Mouse (Mus musculus): Measurements from ENCODE around the gene Cped1.
"Not testable (repeated sequence)": the region's sequence is repeated elsewhere in the genome, so short reads cannot be mapped to it uniquely, and the experiment has no call there.

Cped1 gene

DNA sequence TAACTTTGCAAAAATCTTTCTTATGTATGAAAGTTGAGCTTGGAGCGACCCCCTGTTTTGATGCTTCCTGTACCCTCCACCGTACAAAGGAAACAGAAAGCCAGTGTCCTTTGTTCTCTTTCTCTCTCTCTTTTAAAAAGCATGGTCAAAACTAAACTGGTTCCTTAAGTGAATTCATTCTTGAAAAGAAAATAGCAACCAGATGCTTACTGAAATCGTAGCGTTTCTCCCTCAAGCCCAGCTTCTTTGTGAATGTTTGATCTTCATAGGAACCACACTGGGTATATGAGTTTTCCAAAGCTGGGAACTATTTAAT is 40.6 kb downstream of the Cped1 start:
- no peak for DNase-seq (ENCODE audit: low read depth, low spot score)

DNA sequence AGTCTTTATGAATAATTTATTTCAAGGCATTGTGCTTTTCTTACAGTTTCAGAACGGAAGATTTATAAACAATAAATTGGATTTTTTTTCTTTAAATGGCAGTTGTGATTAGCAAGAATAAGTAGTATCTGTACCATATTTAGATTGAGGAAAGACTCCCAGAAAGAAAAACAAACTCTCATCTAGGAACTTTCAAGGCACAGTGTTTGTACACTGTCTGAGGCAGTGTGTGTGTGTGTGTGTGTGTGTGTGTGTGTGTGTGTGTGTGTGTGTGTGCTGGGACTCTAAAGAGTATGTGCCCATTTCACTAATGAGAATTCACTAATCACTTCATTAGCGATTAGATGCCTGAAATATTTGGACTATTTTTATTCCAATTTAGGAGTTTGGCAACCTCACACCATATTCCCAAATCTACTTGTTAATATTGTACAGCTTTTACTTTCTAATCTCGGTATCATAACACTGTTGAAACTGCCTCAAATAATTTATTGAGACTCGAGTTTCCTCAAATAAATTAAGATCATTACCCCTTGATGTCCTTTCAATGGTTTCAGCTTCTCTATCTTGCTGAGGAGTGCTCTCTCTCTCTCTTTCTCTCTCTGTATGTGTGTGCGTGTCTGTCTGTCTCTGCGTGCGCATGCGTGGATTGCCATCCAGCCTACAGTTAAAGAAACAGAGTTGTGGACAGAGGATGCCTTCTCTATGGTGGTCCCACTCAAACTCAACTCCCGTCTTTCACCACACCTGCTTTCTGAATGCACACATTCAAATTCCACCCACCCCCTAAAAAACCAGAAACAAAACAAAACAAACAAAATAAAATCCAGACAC is 41.3 kb downstream of the Cped1 start:
- DNase-seq (ENCODE audit: low read depth, low spot score): no peak

DNA sequence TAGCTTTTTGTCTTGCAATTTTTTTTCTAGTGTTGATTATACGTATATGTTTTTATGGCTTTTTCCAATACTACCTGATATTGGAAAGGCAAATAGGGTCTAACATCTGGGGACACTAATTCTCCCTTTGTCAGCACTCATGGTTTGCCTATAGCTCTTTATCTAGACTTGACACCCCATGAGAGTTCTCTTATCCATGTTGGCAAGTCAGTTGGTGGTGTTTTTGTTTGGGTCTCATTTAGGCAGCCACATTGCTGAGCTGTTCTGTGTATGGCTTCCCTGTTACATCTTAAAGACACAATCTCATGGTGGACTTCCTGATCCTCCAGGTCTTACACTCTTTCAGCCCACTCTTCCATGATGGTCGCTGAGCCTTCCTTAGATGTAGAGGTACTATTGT is 42.1 kb downstream of the Cped1 start:
- no peak for DNase-seq (ENCODE audit: low read depth, low spot score)

DNA sequence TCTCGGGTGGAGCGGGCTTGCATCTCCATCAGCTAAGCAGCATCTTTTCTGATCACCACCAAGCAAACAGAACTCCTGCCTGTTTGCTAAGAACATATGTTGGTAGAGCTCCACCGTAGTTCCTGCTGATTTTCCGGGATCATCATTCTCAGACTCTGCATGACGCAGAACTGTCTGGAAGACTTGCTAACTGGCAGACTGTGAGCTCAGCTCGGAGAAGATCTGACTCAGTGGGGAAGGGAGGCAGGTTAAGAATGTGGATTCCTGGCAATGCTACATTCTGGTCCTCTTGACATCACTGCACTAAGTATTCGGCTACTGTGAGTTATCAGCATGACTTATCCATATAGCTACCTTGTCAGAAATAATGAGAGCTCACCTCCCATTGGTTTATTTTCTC is 44.7 kb downstream of the Cped1 start:
- no peak for DNase-seq (ENCODE audit: low read depth, low spot score)

DNA sequence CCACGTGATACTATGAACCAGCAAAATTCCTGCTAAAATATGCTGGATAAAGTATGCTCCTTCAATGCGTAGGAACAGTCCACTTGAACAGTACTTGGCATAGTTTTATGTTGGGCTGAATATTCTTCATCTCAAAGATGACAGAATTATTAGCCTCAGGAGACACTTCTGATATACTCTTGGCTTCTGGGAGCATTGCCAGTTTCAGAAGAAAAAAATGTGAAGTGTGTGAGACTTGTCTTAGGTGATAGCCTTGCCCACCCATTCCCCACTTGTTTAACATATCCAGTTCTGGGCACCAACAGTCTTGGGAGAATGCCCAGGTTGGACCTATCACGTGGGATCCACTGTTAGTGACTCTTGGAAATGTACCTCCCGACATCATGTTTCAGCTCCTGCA is 47.5 kb downstream of the Cped1 start:
- DNase-seq (ENCODE audit: low read depth, low spot score): no peak

DNA sequence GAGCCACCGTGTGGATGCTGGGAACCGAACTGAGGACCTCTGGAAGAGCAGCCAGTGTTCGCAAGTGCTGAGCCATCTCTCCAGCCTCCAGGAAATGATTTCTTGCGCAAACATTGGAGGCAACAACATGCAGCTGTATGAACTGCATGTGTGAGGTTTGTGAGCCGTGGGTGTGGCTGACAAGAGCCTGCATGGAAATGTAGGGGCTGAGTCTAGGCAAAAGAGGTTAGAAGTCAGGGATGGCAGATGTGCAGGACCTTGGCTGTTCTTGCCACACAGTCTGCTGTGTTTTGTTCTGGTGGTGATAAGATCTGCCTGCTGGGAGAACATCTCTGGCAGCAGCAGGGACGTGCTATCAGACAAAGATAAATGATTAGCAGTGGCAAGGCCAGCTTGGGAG is 49.7 kb downstream of the Cped1 start:
- DNase-seq (ENCODE audit: low read depth, low spot score): no peak

DNA sequence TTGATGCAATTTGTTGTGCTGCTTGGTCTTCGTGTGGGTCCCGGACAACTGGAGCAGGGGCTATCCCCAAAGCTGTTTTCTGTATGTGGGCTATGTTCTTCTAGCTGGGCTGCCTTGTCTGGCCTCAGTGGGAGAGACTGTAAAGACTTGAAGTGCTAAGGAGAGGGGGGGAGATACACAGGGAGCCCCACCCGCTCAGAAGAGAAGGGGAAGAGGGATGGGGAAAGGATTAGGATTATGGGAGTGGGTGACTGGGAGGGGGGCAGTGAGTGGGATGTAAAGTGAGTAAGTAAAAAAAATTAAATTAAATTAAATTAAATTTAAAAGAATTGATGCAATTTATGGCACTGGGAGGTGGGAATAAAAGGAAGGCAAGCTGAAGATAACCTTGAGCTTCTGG is 50.2 kb downstream of the Cped1 start:
- no peak for DNase-seq (ENCODE audit: low read depth, low spot score)

DNA sequence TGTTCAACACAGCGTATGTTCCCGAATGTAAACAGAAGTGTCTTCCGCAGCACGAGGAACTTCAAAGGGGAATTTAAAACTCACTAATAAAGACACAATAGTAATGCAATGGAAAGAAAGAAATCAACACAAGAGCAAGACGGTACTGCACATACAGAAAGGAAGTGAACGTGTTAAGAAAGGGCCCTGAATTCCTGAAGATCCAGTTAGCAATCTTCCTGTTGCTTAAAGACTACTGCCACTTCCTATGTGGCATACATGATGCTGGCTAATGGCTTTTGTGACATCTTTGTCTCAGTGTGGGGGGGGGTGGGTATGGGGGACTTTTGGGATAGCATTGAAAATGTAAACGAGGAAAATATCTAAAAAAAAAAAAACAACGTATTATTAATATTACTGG is 50.7 kb downstream of the Cped1 start:
- no peak for DNase-seq (ENCODE audit: low read depth, low spot score)

DNA sequence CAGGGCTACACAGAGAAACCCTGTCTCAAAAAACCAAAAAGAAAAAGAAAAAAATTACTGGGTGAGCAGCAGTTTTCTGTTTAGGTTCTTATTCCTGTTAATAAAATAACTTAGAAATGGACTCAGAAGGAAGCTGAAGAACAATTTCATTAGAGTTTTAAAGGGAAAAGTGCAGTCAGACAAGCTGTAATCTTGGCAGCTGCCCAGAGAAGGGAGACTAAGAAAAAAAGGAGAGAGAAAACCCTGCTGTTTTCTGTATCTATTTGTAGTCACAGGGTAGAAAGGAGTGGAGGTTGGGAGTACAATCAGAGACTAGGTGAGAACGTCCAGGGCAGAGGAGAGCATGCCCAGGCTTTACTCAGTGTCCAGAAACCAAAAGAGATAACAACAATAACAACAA is 51.2 kb downstream of the Cped1 start:
- DNase-seq (ENCODE audit: low read depth, low spot score): no peak

DNA sequence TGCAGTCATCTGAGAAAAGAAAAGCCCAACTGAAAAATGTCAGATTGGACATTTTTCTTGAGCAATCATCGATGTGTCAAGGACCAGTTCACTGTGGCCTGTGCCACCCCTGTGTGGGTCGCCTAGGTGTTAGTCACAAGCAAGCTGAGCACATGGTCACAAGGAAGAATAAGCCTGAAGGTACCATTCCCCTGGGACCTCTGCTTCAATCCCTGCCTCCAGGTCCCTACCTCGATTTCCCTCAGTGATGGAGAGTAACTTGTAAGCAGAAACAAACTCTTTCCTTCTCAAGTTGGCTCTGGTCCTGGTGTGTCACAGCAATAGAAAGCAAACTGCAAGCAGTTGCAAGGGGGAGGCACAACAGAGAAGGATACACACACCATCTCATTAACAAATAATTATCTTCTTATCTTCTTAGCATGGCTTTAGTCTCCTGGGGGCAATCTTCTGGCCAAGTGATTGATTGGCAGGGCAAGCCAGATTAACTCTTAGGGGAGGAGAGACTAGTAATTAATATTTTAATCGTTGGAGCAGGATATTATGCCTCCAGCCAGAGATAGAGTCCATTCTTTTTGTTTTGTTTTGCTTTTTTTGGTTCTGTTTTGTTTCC is 51.8 kb downstream of the Cped1 start:
- no peak for DNase-seq (ENCODE audit: low read depth, low spot score)

DNA sequence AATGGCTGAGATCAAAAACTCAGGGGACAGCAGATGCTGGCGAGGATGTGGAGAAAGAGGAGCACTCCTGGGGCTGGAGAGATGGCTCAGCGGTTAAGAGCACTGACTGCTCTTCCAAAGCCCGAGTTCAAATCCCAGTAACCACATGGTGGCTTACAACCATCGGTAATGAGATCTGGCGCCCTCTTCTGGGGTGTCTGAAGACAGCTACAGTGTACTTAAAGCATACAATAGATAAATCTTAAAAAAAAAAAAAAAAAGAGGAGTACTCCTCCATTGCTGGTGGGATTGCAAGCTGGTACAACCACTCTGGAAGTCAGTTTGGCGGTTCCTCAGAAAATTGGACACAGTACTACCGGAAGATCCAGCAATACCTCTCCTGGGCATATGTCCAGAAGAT is 54.0 kb downstream of the Cped1 start:
- DNase-seq (ENCODE audit: low read depth, low spot score): not testable (repeated sequence)

DNA sequence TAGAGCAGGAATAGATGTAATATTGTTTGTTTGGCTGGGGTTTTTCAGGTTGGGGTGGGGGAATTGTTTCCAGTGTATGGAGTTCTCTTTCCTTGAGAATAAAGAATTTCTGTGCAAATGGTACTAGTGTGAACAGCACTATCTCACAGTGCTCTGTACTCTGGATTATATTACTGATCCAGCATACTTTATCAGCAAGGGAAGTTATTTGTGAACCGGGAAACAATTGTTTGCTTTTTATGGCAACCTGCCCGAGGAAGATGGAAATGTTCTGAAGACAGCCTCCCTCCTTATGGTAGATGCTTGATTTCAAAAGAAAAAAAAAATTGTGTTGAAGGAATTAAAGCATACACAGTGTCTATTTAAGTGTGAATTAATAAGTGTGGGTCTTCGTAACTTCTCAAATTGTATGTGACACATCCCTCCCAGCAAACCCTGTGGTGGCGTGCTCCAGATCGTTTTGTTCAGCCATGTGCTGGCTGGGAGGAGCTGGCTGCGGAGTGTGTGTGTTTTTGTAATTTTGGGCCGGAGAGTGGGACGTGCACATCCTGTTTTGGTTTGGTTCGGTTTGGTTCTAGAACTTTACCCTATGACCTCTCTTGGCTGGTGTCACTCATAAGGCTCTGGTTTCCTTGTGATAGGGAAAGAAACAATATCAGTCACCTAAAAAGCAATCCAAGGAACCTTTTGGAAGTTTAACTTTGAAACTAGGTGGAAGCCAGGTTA is 59.3 kb downstream of the Cped1 start:
- DNase-seq (ENCODE audit: low read depth, low spot score): no peak

DNA sequence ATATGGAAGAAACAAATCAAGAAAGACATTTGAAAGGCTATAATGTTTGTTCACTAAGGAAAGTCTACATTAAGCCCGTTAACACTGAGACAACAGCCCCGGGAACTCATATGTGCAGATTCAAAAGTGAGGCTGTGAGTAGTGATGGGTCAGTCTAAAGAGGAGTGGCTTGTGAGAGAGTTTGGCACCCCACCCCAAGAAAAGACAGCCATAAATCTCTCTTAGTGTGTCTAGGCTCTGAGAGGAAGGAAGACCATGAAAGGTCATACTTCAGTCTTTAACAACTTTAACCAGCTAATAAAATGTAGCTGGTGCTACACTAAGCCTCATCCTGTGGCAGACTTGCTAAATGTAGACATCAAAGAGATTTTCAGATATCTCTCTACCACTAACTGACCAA is 61.4 kb downstream of the Cped1 start:
- DNase-seq (ENCODE audit: low read depth, low spot score): no peak

DNA sequence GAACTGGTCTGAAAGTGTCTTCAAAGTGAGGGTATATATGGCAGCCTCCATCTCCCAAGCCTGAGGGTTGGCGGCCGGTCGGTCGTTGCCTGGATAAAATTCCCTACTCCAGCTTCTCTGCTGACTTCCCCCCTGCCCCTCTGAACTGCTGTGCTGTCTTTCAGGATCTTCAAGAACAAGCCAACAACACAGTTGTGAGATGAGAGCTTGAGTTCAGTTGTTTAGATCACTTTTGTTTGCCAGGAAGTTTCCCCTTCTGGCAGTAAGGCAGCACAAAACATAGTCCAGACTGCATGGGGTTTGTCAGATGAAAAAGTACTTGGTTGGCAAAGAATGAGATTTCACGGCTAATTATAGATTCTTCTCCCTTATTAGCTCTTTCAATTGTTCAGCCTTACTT is 63.4 kb downstream of the Cped1 start:
- no peak for DNase-seq (ENCODE audit: low read depth, low spot score)

DNA sequence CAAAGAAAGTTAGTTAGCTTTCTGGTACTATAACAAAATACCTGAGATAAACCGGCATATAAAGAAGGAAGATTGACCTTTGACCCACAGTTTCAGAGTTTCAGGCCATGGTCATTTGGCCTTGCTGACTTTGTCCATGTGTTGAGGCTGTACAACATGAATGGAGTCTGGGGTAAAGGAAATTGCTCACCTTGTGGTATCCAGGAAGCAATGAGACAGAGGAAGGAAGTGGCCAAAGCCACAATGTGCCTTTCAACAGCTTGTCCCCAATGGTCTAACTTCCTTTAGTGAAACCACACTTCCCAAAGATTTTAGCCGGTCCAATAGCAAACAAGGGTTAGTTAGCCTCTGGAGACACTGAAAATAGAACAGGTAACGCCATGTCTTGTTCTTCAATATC is 65.8 kb downstream of the Cped1 start:
- no peak for DNase-seq (ENCODE audit: low read depth, low spot score)

DNA sequence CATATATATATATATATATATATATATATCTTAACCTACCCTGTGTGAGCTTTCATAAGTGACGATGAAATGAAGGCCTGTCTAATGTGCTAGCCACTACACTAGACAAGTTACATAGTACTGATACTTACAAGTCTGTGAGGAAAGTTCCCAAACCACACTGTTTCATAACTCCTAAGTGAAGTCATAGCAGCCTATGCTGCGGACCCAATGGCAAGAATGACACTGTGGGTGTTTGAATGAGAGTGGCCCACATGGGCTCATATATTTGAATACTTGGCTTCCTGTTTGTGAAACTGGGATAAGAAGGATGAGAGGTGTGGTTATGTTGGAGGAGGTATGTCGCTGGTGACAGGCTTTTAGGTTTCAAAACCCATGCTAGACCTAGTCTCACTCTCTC is 67.3 kb downstream of the Cped1 start:
- no peak for DNase-seq (ENCODE audit: low read depth, low spot score)

DNA sequence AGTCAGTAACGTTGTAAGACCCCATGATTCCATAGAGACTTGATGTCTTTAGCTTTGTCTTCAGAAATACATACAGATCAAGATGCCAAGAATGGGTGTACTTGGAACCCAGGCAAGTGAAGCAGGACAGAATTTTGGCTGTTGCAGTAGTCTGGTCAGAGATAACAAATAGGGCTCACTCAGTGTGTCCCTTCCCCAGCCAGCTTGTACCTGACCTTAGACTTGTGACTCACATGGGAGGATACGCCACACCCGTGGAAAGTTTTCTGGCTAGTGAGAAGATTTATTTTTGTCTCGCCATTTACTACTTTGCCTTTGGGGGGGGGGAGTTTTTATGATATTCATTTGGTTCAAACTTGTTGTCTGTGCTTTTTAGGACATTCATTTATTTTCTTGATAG is 78.6 kb downstream of the Cped1 start:
- DNase-seq (ENCODE audit: low read depth, low spot score): no peak

DNA sequence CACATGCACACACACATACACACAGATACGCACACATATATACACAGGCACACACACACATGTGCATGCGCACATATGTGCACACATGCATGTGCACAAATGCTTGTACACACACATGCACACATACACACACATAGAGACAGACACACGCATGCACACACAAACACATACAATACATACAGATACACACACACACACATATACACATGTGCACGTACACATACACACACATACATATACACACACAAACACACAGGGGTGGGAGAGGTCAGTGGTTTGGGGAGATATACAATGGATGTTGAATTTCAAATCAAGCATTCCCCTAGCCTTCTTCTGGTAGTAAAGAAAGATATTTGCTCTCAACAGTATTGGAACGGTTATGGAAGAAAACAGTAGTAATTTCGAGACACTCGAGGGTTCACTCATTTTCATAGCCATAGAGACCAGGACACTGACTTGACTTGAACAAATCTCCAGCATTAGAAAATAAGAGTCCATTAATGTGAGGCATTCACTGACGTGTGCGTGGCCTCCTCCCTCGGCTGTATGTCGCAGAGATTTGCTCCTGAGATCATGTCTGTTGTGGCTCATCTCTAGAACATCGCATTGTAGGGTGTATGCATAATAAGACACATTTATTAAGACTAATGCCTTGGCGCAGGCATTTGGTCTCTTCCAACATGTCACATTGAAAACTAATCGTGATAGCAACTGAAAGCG is 85.0 kb downstream of the Cped1 start:
- no peak for DNase-seq (ENCODE audit: low read depth, low spot score)

DNA sequence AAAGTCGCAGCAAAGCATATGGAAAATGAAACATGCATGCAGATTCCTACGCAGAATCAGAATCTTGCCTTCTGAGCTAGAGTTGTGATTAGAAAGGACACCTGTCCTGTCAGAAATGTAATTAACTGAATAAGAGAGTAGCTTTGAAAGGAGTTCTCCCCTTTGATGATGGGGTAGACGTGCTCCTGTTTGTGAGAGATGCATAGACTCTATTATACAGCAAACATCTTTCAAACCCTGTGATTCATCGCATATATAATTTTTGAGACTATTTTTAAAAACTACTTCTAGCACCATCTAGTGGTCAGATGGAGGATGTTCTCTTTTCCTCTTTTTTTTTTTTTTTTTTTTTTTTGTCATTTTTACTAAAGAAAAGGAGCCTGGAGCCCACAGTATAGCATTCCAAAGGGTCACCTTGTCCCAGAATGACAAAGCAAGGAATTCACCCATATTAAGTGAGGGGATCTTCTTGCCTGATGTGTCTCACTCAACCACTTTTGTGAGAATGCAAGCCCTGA is 85.7 kb downstream of the Cped1 start:
- DNase-seq (ENCODE audit: low read depth, low spot score): peak; percentile 10

DNA sequence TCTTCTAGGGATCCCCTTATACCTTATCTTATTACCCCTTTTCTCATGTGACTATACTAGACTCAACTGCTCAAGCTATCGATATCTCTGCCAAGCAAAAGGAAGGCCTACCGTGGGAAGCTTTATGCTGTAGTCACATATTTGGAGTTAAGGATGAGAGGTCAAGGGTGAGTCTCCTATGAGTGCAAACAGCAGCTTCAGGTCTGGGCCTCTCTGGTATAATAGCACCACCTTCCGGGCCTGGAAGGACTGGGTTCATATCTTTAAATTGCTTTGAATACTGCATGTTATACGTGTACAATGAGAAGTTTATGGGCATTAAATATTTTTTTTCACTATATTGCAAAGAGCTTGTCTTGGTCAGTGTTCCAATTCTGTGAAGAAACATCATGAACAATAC is 87.0 kb downstream of the Cped1 start:
- no peak for DNase-seq (ENCODE audit: low read depth, low spot score)

DNA sequence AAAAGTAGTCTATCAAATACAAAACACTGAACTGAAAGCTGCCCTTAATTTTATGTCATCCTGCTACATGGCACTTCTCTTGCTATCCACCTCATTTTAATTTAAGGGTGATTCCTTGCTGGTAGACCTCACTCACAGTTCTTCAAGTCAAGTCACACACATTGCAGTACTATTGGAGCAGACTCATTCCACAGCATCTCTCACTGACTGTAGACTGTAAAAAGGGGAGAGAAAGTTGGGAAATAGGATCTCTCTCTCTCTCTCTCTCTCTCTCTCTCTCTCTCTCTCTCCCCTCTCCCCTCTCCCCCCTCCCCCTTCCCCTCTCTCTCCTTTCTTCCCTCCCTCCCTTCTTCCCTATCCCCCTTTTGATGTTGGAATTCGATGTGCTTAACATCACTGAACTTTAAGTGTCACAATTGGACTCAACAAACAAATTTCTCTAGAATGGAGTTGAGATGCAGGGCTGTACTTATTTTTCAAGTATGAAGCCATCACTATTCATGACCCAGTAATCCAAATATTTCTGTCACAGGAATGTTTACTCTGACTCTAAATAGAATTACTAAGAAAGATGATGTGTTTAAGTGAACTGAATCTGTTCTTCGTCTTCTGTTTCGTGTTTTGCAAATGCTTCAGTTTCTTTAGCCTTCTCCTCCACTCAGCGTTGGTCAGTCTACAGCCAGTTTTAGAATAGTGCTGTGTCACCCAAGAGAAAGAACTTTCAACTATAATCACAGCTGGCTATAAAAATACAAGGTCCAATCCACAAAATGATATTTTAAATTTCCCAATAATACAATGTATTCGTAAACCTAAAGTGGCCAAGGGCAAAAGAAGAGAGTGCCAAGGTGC is 88.7 kb downstream of the Cped1 start:
- DNase-seq (ENCODE audit: low read depth, low spot score): no peak
